Mouse (Mus musculus): Measurements from ENCODE around the gene Sytl4.

Sytl4 gene

GRCm38 (mm10) chrX:133981231-133982002 lies at the start of gene Sytl4:
TSS of gene Sytl4 (minus strand) at chrX:133981812.
- DNase-seq = peak; percentile 17

- no peak for DNase-seq
These were observed 39.1 kb upstream of the Sytl4 start for GRCm38 (mm10) chrX:134020664-134021063.

GRCm38 (mm10) chrX:134019005-134019404 lies 37.4 kb upstream of the Sytl4 start:
- DNase-seq = peak; percentile 41

GRCm38 (mm10) chrX:133995866-133996265 lies 14.3 kb upstream of the Sytl4 start:
- no peak for DNase-seq

GRCm38 (mm10) chrX:133964615-133965014 lies 17.0 kb downstream of the Sytl4 start:
- DNase-seq = no peak

- DNase-seq = no peak
These were observed 21.0 kb downstream of the Sytl4 start for GRCm38 (mm10) chrX:133960617-133961016.

DNA sequence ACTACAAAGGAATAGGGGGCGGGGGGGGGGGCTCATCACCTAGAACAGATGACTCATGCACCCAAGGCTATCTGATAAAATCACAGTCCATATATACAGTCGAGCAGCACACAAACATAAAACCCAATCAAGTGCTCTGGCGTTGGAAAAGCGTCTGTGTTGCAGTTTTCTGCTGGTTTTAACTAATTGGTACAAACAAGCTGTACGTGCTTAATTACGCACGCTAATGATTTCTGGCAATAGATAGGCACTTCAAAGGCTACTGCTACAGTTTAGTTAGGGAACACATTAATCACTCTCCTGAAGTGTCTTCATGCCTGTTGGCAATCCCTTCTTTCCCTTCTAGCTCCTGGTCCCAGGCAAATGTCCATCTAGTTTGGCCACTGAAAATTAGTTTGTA lies 27.0 kb downstream of the Sytl4 start:
- no peak for DNase-seq

DNA sequence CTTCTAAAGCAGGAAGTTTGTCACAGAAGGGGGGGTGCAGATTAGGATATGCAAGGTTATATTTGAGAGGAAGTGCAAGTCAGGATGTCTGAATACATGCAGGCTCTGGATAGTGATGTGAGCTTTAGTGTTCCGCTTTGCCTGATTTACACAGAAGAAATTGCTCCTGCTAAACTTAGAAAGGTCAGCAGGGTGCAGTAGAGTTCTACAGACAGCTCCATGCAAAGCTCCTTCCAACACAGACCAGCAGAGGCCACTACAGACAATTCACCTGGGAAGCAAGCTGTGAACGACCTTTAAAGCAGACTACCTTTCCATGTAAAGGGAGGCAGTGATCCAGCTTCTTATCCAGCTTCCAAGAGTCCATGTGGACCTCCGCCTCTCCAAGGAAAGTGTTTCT lies 34.2 kb downstream of the Sytl4 start:
- DNase-seq = peak; percentile 15

GRCm38 (mm10) chrX:133939561-133939960 lies 42.1 kb downstream of the Sytl4 start:
- DNase-seq = no peak

GRCm38 (mm10) chrX:133936605-133937225 lies 44.9 kb downstream of the Sytl4 start:
- no peak for DNase-seq

DNA sequence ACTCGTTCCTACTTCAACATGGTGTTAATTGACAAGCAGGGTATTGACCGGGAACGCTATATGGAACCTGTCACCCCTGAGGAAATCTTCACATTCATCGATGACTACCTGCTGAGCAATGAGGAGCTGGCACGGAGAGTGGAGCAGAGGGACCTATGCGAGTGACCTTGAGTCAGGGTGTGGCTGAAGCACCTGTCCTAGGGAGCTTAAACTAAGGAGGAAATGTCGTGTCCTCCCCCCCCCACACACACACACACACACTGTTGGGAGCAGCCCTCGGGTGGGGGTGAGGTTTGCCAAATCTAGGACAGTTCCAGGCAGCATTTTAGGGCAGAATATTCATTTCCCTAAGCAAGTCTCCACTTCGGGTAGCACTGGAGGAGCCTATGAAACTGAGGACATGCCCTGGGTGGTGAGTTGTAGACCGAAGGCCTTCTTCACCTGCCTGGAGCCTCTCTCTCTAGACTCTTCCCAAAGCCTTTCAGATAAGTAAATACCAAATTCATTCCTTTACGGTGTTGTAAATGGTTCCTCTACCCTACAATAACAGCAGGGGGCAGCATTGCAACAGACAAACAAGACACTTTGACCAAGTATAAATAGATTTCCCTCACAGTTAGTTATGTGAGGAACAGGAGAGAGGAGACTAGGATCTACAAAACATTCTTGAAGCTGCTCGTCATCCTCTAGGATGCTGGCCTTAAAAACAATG lies 50.2 kb downstream of the Sytl4 start:
- peak; percentile 11 for DNase-seq

DNA sequence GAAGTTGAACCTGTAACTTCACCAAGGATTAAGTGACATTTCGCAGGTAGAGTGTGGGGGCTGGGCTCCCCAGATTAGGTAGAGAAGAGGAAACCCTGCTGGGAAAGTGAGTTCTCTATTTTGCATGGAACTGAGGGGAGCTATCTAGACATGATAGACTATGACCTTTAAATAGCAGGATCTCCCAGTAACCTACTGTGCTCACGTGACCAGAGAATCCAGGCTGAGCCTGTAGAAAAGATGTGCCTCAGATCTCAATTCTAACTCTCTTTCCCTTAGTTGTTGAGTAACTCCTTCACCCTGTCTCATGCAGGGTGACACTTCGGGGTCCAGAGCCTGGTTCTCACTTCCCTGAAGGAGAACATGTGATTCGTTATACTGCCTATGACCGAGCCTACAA lies 54.9 kb downstream of the Sytl4 start:
- DNase-seq = no peak

DNA sequence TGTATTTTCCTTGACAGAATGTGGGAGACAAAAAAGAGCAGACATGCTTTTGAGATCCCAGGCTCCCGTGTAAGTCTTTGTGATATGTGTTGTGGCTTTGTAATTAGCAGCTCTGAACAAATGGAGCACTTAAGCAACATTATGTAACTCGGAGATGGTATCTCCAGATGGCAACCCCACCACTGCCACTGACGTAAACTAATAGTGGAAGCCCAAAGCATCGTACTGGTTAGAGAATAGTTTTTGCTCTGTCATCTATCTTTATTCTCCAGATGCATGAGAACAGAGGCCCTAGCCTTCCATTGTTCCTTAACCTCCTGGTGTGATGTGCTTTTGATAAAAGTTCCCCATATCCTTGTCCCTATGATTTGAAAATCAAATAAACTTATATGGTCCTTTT lies 60.4 kb downstream of the Sytl4 start:
- DNase-seq = no peak

DNA sequence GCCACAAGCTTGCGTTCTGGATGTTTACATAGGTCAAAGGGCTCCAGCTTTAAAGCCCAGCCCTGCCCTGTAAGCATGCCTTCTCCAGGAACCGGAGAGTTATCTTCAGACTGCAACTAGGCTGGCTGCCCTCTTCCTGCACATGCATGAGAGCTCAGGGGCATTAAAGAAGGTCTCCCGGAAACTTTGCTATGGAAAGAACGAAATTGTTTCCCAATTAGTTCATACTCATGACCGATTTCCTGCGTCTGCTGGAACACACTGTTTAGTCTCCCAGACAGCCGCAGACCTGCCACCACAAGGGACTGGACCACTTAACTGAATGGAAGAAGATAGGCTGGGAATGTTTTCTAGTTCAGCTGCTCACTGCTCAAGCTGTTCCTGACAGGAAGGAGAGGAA lies 67.4 kb downstream of the Sytl4 start:
- no peak for DNase-seq

DNA sequence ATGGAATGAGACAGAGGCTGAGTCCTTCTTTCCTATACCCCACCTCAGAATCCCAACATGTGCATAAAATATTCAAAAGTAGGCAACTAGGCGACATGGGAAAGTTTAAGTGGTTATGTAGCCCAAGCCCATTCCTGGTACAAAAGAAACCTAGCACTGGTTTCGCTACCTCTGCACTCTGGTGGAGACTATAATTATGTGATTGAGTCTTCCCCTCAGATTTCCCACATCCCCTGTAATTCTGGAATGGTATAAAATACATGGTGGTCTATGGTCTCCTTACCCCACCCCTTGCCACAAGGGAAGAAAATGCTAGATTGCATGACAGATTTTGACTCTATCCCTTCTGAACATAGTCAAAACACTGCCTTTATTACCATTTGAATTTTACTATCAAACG lies 68.6 kb downstream of the Sytl4 start:
- DNase-seq = no peak

- no peak for DNase-seq
These were observed 70.1 kb downstream of the Sytl4 start for GRCm38 (mm10) chrX:133911397-133912103.

DNA sequence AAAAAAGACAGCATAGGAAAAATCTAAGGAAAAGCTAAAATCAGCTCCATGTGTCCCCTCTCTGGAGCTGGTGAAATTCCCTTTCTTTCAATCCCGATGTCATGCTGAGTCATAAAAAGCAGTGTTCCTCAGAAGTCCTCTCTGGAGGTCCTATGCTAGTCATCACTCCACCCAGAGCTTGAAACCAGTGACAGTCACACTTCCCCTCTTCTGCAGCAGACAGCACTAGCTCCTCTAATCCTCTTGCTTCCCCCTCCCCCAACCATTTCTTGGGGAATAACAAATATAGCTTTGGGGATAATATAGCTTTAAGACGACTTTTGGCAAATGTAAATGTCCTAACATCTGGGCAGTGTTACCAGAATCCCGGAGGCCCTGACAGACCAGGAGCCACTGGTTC lies 73.4 kb downstream of the Sytl4 start, which contains the start of gene Srpx2:
TSS of gene Srpx2 (plus strand) at position 166 of the 400 bp plus-strand sequence.
- no peak for DNase-seq

DNA sequence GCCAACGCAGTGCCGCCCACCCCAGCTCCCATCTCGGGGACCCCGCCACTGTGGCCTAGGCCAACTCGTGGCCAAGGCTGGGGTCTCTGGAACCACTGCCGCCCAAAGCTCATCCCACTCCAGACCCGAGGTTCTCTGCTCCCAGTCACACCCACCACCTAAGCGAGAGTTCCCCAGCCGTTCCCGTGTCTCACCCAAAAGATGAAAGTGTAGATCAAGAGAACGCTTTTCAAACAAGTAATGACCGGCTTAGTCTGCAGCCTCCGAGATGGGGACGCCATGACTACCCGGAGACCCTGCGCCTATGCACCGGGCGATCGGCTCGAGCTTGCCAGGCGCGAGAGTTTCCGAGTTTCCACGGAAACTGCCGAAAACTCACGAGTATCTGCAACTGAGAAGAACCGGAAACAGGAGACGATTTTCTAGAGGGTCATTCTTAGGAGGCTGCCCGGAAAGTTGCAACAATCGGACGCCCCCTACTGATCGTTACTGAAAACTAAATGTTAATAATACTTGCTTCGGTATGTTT lies 83.5 kb downstream of the Sytl4 start, which contains the start of gene Tspan6:
TSS of gene Tspan6 (minus strand) at position 416 of the 529 bp plus-strand sequence.
- peak; percentile 70 for DNase-seq

GRCm38 (mm10) chrX:133888111-133888510 lies 93.5 kb downstream of the Sytl4 start:
- DNase-seq = no peak

- DNase-seq = no peak
These were observed 94.3 kb downstream of the Sytl4 start for GRCm38 (mm10) chrX:133887308-133887707.
